Mouse (Mus musculus) kidney, adult 8-10 months (tissue): ENCODE data around the gene Idh3g.

Experiments used
- DNase-seq, 2 experiments: peaks; one replicate each; pipeline ENCODE4 v3.0.0; 2022

Gene Idh3g

GRCm38 (mm10) chrX:73786364-73787224, at the start of gene Idh3g, which contains the start of gene Ssr4:
Gene Idh3g (minus strand): TSS chrX:73786897.
Gene Ssr4 (plus strand): TSS chrX:73787028.
- peak; percentile 94 for DNase-seq

DNA sequence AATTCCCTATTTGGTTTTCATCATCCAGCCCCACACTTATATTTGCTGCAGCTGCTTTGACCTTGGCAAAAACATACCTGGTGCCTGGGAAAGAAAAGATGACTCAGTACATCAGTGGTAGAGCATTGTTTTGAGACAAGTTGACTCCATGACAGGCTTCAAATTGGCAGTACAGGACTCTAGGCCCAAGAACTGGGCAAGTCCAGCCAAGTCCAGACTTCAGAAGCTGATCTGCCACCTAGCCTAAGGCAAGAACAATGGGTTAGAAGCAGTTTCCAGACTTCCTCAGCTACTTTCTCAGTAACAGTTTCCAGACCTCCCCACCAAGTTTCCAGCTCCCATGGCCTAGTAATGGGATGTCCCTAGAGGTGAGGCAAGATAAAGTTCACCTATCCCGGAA, 49.0 kb upstream of the Idh3g start:
- no peak for DNase-seq

DNA sequence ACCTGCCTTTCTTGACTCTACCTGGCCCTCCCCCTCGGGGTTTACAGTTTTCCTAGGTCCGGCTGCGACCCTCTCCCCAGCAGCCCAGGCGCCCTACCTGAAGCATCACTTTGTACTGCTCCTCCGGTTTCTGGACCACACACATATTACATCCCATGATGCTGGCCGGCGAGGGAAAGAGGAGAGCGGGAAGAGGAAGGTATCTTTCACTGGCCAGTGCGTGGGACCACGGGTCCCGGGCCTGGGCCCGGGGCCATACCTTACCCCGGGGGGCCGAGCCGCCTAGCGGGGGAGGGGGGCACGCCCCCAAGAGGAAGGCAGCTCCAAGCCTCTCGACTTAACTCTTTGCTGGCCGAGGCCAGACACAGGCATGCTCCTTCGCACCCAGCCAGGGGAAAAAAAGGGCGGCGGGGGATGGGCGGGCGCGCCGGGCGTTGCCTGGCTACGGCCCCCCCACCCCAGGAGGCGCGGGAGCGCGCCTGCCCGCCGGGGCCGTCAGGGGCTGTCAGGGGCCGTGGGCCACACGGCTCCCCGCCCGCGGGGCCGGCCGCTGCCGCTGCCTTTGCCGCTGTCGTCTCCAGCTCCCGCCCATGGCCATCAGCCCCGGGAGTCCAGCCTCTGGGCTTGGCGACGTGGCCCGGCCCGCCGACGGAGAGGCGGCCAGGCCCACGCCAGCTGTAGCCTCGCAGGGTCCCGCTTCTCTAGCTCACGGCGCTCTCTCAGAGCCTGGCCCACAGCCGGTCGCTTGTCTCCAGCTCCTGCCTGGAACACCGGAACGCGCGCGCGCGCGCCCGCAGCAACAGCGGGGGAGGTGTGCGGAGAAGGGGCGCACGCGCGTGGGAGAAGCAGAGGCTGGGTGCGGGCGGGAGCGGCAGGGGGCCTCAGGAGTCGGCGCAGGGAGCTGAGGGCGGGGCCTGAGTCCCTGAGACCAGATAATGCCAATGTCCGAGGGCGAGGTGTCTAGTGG, 37.8 kb upstream of the Idh3g start, which contains the start of gene Pdzd4:
Gene Pdzd4, minus strand, starts transcription at position 785 of the 967 bp plus-strand sequence.
- DNase-seq: peak; percentile 5 to 7

DNA sequence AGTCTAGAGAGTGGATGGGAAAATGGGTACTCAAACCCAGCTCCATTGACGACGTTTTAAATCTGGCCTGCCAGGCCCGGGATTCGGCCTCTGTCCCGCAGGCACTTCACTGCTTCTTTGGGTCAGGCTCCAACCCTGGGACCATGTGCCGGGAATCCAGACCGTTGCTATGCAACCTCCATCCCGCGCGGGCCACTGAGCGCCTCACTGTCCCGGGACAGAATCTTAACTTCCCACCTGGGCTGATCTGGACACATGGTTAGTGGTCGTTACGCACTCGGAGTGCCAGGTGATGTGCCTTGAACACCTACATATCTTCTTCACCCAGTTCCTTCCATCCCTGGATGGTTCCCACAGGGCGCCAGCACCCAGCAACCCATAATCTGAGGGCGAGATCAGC, 37.0 kb upstream of the Idh3g start:
- DNase-seq: no peak

- DNase-seq: no peak
Observed at GRCm38 (mm10) chrX:73816596-73817314, 30.1 kb upstream of the Idh3g start.

DNA sequence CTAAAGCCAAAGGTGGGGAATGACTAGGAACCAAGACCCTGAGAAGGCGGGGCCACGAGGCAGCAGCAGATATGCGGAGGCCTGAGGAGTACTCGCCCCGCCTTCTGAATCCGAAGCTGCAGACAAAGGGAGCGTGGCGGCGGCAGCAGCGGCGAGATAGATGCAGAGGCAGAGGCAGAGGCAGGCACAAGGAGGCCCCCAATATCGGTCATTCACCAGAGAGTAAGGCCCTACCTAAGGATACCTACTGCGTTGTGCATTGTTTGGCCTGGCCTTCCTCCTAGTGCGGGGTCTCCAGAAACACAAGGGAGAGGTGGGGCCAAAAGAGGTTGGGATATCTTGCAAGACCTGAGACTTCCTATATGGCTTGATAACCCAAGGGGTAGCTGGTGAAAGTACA, 28.4 kb upstream of the Idh3g start:
- DNase-seq: no peak

GRCm38 (mm10) chrX:73805814-73806213, 19.1 kb upstream of the Idh3g start:
- DNase-seq: no peak

- DNase-seq: peak; percentile 67 to 76
Observed at GRCm38 (mm10) chrX:73798502-73798901, 11.8 kb upstream of the Idh3g start.

DNA sequence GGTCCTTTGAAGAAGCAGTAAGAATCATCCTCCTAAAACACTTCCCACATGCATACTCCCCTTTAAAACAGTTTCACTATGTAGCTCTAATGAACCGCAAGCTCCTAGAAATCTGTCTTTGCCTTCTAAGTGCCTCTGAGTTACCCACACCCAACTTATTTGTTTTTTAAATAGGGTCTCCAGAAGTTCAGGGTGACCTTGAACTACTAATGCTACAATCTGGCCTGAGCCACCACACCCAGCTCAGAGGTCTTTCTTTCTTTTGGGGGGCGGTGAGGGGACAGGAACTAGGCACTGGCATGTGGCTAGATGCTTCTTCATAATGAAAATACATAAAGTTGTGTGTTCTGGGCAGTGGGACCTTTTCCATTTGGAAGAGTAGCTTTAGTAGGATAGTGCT, 10.8 kb upstream of the Idh3g start:
- DNase-seq: no peak

DNA sequence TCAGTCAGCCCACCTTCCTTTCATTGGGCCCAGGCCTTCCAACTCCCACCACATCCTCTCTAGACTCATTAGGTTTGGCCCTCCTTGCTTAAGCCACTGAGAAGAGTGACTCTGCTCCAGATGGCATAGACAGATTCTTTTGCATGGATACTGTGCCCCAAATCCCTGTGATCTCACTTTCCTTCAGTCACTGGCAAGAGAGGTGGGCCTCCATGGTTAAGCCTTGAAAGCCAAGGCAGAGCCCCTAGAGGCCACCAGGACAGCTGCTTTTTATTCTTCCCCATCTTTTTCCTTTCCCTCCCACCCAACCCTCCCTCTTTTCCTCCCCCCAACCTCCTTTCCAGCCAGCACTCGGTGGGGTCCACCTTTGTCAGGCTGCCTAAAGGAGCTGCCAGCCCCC, 6.8 kb upstream of the Idh3g start:
- DNase-seq: no peak

DNA sequence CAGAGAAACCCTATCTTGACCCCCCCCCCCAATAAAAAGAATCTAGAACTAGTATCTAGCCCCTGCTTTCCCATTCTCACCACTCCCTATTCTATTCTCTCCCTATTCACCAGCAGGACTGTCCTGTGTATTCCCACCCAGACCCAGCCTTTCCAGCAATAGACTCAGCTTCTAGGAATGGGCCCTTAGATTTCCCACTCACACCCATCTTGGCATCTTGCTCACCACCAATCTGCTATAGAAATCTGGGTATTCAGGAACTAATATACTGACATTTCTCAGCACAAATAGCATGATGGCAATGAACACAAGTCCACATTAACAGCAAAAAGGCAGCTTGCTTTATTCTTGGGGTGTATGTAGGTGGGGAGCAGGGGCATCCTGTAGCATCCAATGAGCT, 6.3 kb upstream of the Idh3g start:
- DNase-seq: no peak

DNA sequence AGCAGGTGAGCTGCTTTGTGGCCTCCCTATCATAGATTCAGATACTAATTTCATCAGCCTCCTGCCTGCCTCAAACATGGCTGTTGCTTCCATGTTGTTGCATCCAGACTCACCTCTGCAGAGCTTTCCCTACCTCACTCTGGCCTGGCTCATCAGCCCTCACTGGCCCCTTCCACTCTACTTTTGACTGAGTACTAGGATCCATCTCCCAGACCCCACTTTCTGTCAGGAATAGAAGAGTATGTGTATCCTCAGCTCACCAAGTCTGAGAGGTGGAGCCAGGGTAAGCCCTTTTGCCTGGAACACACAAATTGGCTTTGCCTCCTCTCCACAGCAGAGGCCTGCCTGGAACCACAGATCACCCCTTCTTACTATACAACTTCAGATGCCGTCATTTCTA, 1.8 kb upstream of the Idh3g start:
- DNase-seq: no peak

- no peak for DNase-seq
Observed at GRCm38 (mm10) chrX:73787225-73787558, 495 bp upstream of the Idh3g start.

DNA sequence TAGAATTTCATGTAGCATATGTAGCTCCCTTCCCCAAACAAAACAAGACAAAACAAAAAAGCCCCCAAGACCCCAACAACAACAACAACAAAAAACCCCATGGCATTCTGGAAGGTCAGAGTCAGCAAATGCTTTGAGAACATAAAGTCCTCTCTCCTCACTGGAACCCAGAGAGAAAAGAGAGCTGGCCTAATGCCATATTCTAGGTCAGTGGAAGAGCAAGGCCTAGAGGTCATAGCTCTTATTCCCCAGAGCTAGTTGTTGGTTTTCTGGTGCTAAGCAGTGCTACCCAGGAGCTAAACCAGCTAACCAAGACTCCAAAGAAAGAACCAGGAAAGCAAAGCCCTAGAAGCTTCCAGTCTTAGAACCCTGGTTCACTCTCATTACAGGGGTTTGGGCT, 1.0 kb downstream of the Idh3g start:
- DNase-seq: peak in 1 of 2 experiments; percentile 37

DNA sequence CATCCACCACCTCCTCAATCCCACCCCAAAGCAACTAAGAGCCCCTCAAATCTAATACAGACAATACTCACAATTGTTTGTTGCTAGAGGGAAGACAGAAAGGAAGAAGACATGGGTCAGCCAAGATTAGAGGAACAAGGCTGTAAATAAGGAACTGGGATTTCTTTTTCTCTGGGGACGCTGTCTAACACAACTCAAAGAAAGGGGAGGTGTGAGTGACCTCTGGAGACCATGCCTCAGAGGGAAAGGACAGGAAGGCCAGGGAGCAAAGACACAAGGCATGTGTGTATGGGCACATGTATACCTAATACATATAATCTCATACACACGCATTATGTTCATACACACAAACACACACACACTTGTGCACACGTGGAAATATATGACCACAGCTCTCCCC, 4.5 kb downstream of the Idh3g start:
- no peak for DNase-seq

DNA sequence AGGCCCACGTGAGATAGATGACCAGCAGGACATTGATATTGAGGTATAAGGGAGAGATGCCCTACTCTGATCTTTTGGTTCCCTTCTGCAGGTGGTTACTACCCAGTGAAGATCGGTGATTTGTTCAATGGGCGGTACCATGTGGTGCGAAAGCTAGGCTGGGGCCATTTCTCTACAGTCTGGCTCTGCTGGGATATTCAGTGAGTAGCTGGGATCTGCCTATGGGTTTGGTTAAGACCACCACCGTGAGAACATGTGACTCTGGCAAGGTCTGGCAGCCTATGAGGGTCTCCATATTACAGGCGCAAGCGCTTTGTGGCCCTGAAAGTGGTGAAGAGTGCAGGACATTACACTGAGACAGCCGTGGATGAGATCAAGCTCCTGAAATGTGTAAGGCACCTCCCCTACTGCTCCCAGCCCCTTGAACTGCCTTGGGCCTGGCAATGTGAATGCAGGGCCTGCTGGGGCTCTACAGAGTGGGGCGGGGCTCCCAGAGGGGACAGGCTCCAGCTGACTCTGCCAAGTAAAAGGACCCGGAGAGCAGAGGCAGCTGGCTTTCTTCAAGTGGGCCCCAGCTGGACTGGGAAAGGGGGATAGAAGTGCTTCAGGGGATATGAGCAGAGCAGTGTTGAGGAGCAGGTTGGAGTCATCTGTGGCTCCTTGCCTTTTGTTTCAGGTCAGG, 11.8 kb downstream of the Idh3g start:
- DNase-seq: no peak

GRCm38 (mm10) chrX:73774168-73774760, 12.4 kb downstream of the Idh3g start, which contains the start of gene Srpk3:
Gene Srpk3 (plus strand): TSS chrX:73774405.
- DNase-seq: no peak

GRCm38 (mm10) chrX:73767267-73767666, 19.4 kb downstream of the Idh3g start:
- DNase-seq: no peak

DNA sequence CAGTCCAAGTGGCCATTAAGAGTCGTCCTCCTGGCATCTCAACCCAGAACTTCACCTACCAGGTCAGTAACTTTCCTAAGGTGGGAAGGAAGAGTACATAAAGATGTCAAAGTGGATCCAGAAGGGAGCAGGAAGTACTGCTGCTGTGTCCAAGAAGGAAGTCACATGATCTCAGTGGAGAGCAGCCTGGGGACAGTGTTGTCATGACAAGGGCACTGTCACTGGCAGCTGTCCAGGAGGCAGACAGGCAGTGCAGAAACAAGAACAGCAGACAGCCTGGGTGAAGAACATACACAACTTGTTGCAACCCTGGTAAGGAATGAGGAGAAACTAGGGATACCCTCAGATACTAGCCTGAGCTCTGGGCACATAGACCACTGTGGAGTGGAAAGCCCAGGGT, 21.4 kb downstream of the Idh3g start:
- DNase-seq: peak; percentile 48 to 50

- DNase-seq: no peak
Observed at GRCm38 (mm10) chrX:73758611-73759290, 27.9 kb downstream of the Idh3g start.
